Mouse (Mus musculus) thymus, adult 2 months (tissue): Measurements from ENCODE around the gene Polg.

Source experiments
- CTCF ChIP-seq: fragments of 200-500 bp; IDR thresholded peaks from 2 replicates; pipeline ENCODE4 v1.5.1; 2012; ENCODE audit warnings: mild to moderate bottlenecking, control low read depth, low read length, moderate library complexity, borderline replicate concordance; ENCODE audit not compliant: control insufficient read depth, poor library complexity, insufficient read depth; ENCODE audit errors: extremely low read depth
- POLR2A ChIP-seq: fragments of 200-500 bp; IDR thresholded peaks from 2 replicates; pipeline ENCODE4 v1.6.1; 2012; ENCODE audit warnings: mild to moderate bottlenecking, low read length, control low read depth, moderate library complexity; ENCODE audit not compliant: control insufficient read depth, poor library complexity, insufficient read depth; ENCODE audit errors: extremely low read depth

DNA sequence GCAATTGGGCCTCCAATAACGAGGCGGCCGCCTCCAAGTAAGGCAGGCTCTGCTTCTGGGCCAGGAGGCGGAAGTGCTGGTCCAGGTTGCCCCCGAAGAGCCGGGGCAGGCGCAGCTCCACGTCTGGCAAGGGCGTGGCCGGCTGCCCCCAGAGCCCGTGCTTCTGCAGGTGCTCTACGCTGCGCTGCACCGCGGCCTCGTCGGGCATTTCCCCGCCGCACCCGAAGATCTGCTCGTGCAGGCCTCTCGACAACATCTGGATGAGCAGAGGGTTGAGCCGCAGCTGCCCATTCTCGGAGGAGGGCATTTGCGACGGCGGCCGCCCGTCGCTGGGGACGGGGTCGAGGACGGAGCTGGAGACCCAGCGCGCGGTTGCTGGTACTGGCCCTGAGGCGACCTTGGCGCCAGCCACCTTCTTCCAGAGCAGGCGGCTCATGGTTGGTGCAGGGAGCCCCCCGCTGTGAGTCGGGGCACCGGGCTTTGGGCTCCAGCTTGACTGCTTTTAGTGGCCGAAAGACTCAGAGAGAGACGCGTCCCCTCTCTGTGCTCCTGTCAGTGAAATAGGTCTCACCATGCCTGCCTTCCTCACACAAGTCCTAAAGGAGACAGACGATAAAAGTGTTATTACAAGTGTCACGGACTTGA lies 1.3 kb downstream of the Polg start:
- TF ChIP-seq CTCF (no peak), POLR2A (no peak)
